Mouse (Mus musculus): ENCODE data around the gene Chrna9. TPM values are rescaled to one million over a fixed set of nuclear protein-coding genes. Genes with fewer than 3 reads are reported as not detected.
"Not testable (repeated sequence)": the region's sequence is repeated elsewhere in the genome, so short reads cannot be mapped to it uniquely, and the experiment has no call there.

Chrna9 gene
- polyA plus RNA-seq, 1 experiment from 2014 or later: not detected

DNA sequence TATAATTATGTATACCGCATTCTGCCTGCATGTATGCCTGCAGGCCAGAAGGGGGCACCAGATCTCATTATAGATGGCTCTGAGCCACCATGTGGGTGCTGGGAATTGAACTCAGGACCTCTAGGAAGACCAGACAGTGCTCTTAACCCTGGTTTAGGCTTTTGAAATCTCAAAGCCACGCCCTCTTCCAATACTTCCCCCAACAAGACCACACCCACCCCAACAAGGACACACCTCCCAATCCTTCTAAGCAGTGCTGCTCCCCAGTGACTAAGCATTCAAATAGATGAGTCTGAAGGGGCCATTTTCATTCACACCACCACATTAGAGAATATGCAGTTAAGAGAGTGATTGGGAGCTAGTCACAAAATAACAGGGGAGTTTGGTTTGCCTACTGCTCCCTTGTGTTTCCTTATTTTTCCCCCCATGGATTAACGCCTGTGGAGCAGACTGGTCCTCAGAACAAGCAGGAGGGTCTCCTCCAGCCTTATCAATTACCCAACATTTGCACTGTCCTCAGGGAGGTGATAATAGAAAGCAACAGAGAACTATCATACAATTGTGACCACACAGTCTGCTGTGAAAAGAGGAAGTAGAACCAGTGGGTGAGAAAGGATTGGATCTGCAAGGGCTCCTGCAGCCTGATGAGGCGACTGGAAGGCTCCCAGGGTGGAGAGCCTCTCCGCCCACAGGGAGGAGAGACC, 25.3 kb downstream of the Chrna9 start:
- Histone ChIP-seq H3K9ac (no peak overlapping the region), H3K27ac (no peak overlapping the region), H3K27me3 (no peaks in the 10 kb centered on the region), H3K4me1 (replicated peaks) (peaks cover 14% of the 10 kb centered on the region; the same call in 1 of the 2 replicates), H3K4me2 (no peak overlapping the region), H3K4me3 (replicated peaks) (no peak overlapping the region), H3K36me3 (no peaks in the 10 kb centered on the region), H3K9me3 (replicated peaks) (no peaks in the 10 kb centered on the region)
- 42% methylated on average over 5 of the region's 5 CpGs for WGBS (ENCODE audit: insufficient replicate concordance)
- ATAC-seq (ENCODE audit: low read depth): peak; percentile 52; the same call in 1 of the 2 replicates
- DNase-seq: peak; percentile 17

DNA sequence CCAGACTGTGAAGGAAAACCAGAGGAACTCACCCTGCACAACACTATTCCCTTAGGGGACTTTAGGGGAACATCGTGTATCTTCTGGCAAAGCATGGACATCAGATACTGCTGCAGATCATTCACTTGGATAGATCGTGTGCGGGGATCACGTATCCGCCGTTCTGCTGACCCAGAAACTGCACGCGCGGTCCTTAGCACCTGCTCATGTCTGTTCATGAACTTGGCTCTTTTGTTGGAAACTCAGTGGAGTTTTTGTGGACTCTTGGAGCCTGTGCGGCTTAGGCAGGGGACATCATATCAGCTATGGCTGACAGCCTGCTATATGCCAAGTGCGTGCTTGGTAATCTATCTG, 25.9 kb downstream of the Chrna9 start:
- H3K36me3 ChIP-seq: no peaks in the 10 kb centered on the region
- H3K9me3 ChIP-seq (replicated peaks): no peaks in the 10 kb centered on the region
- 76% methylated on average over 11 of the region's 11 CpGs for WGBS (ENCODE audit: insufficient replicate concordance)
- DNase-seq (no peak), ATAC-seq (ENCODE audit: low read depth) (no peak)
- no peak overlapping the region for H3K4me2 ChIP-seq
- peaks cover 9% of the 10 kb centered on the region; the same call in 1 of the 2 replicates for H3K4me1 ChIP-seq (replicated peaks)
- no peaks in the 10 kb centered on the region for H3K27me3 ChIP-seq
- no peak overlapping the region for H3K9ac ChIP-seq
- no peak overlapping the region for H3K4me3 ChIP-seq (replicated peaks)
- no peak overlapping the region for H3K27ac ChIP-seq

GRCm38 (mm10) chr5:65963291-65963690, 28.6 kb downstream of the Chrna9 start:
- Histone ChIP-seq H3K27me3 (no peaks in the 10 kb centered on the region), H3K9me3 (replicated peaks) (no peaks in the 10 kb centered on the region), H3K4me3 (replicated peaks) (no peak overlapping the region), H3K4me1 (replicated peaks) (peaks cover 3% of the 10 kb centered on the region; the same call in 1 of the 2 replicates), H3K4me2 (no peak overlapping the region), H3K9ac (no peak overlapping the region), H3K27ac (no peak overlapping the region), H3K36me3 (no peaks in the 10 kb centered on the region)
- 53% methylated on average over 5 of the region's 5 CpGs for WGBS (ENCODE audit: insufficient replicate concordance)
- DNase-seq (no peak), ATAC-seq (ENCODE audit: low read depth) (no peak)

- H3K4me3 ChIP-seq (replicated peaks): no peak overlapping the region
- H3K27me3 ChIP-seq: no peaks in the 10 kb centered on the region
- H3K36me3 ChIP-seq: no peaks in the 10 kb centered on the region
- H3K4me1 ChIP-seq (replicated peaks): no peaks in the 10 kb centered on the region
- DNase-seq (no peak), ATAC-seq (ENCODE audit: low read depth) (no peak)
- H3K9ac ChIP-seq: no peak overlapping the region
- H3K27ac ChIP-seq: no peak overlapping the region
- H3K4me2 ChIP-seq: no peak overlapping the region
- 65% methylated on average over 7 of the region's 7 CpGs for WGBS (ENCODE audit: insufficient replicate concordance)
- H3K9me3 ChIP-seq (replicated peaks): no peaks in the 10 kb centered on the region
Measured at GRCm38 (mm10) chr5:65965771-65966279, 31.1 kb downstream of the Chrna9 start.

DNA sequence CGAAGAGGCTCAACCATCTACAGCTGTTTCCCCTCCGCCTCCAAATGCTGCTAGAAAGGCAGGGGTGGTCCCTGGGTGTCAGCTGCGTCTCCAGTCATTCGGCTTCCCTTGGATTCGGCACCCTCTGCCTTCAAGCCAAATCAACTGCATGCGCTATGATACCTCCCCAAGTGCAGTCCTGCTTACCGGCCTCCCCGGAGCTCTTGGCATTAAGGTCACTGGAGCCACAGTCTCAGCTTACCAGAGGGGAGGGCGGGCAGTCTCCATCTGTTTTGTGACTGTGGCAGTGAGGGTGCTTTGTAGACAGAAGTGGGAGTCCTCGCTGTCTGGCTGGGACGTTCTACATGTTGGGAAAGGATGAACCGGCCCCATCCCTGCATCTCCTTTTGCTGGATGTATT, 32.4 kb downstream of the Chrna9 start:
- Histone ChIP-seq H3K9me3 (replicated peaks) (no peaks in the 10 kb centered on the region), H3K27me3 (no peaks in the 10 kb centered on the region), H3K4me2 (no peak overlapping the region), H3K36me3 (no peaks in the 10 kb centered on the region), H3K4me3 (replicated peaks) (no peak overlapping the region), H3K9ac (no peak overlapping the region), H3K27ac (no peak overlapping the region), H3K4me1 (replicated peaks) (no peaks in the 10 kb centered on the region)
- no peak for DNase-seq
- ATAC-seq (ENCODE audit: low read depth): no peak
- 56% methylated on average over 12 of the region's 12 CpGs for WGBS (ENCODE audit: insufficient replicate concordance)

DNA sequence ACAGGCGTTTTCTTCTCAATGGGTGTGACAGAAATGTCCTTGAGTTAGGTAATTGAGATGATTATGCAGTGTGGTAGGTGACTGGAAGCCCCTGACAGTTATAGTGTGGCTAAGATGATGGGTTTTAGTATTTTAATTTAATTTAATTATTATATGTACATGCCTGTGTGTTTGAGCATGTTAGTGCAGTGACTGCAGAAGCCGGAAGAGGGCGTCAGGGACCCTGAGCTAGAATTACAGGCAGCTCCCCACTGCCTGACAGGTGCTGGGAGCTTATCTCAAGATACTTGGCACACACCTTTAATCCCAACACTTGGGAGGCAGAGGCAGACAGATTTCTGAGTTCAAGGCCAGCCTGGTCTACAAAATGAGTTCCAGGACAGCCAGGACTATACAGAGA, 33.3 kb downstream of the Chrna9 start:
- Histone ChIP-seq H3K27me3 (no peaks in the 10 kb centered on the region), H3K4me2 (no peak overlapping the region), H3K4me3 (replicated peaks) (no peak overlapping the region), H3K36me3 (no peaks in the 10 kb centered on the region), H3K27ac (no peak overlapping the region), H3K4me1 (replicated peaks) (no peaks in the 10 kb centered on the region), H3K9ac (no peak overlapping the region), H3K9me3 (replicated peaks) (no peaks in the 10 kb centered on the region)
- DNase-seq: no peak
- 79% methylated on average over 3 of the region's 3 CpGs for WGBS (ENCODE audit: insufficient replicate concordance)
- ATAC-seq (ENCODE audit: low read depth): no peak

DNA sequence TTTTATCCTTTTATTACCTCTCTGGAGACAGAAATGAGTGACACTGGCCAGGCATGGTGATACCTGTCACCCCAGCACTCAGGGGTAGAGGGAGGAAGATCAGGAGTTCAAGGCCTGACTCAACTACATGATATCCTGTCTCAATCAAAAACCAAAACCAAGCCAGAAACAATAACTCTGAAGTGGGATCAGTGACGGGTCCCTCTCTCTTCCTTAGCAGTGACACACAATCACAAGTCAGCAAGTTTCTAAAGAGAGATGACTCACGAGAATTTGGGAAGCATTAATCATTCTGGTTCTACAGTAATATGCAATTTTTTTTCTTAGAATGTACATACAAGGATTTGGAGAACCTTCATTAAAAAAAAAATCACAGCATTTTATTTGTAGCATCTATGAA, 38.5 kb downstream of the Chrna9 start:
- H3K27ac ChIP-seq: no peak overlapping the region
- WGBS (ENCODE audit: insufficient replicate concordance): 44% methylated on average over 2 of the region's 2 CpGs
- H3K36me3 ChIP-seq: no peaks in the 10 kb centered on the region
- H3K4me1 ChIP-seq (replicated peaks): no peaks in the 10 kb centered on the region
- no peaks in the 10 kb centered on the region for H3K27me3 ChIP-seq
- no peak overlapping the region for H3K4me3 ChIP-seq (replicated peaks)
- H3K9ac ChIP-seq: no peak overlapping the region
- no peaks in the 10 kb centered on the region for H3K9me3 ChIP-seq (replicated peaks)
- ATAC-seq (ENCODE audit: low read depth): no peak
- no peak for DNase-seq
- H3K4me2 ChIP-seq: no peak overlapping the region

DNA sequence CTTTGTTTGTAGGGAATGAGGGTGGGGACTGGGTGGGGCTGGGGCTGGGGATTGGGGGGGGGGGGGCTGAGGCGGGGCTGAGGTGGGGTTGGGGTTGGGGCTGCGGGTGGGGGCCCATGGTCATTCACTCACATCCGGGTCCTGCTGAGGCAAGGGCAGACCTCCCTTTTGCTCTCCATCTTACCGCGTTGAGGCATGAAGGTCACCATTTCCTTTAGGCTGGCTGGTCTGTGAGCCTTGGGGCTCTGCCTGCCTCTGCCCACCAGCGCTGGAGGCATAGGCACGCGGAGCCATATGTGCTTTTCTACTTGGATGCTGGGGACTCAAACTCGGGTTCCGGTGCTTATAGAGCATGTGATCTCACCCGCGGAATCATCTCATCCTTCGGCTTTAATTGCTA, 41.0 kb downstream of the Chrna9 start:
- 77% methylated on average over 13 of the region's 13 CpGs for WGBS (ENCODE audit: insufficient replicate concordance)
- no peaks in the 10 kb centered on the region for H3K36me3 ChIP-seq
- H3K27ac ChIP-seq: no peak overlapping the region
- no peaks in the 10 kb centered on the region for H3K27me3 ChIP-seq
- H3K9ac ChIP-seq: no peak overlapping the region
- no peaks in the 10 kb centered on the region for H3K4me1 ChIP-seq (replicated peaks)
- H3K9me3 ChIP-seq (replicated peaks): no peaks in the 10 kb centered on the region
- ATAC-seq (ENCODE audit: low read depth) (no peak), DNase-seq (no peak)
- no peak overlapping the region for H3K4me3 ChIP-seq (replicated peaks)
- H3K4me2 ChIP-seq: no peak overlapping the region

DNA sequence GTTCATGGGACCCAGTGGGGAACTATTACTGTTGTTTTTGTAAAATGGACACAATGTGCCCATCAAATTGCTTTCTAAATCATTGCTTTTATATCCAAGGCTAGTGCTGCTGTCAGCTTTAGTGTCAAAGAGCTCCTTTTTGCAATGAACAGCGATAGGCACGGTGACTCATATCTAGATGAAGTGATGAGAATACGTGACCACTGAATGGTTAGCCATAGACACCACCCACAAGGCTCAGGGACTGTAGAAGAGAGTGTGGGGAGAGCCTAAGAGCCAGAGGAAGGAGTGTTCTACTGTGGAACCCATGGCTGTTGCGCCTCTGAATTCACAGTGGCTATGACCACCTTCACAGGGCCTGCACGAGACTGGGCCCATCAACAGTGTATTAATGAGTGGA, 51.7 kb downstream of the Chrna9 start:
- H3K27ac ChIP-seq: no peak overlapping the region
- no peak for DNase-seq
- H3K36me3 ChIP-seq: no peaks in the 10 kb centered on the region
- H3K27me3 ChIP-seq: no peaks in the 10 kb centered on the region
- no peak overlapping the region for H3K9ac ChIP-seq
- WGBS (ENCODE audit: insufficient replicate concordance): 69% methylated on average over 5 of the region's 5 CpGs
- no peak for ATAC-seq (ENCODE audit: low read depth)
- H3K9me3 ChIP-seq (replicated peaks): no peaks in the 10 kb centered on the region
- H3K4me1 ChIP-seq (replicated peaks): no peaks in the 10 kb centered on the region
- no peak overlapping the region for H3K4me3 ChIP-seq (replicated peaks)
- H3K4me2 ChIP-seq: no peak overlapping the region

- H3K27ac ChIP-seq; H3K27me3 ChIP-seq; H3K4me3 ChIP-seq (replicated peaks); H3K36me3 ChIP-seq; ATAC-seq (ENCODE audit: low read depth); H3K9me3 ChIP-seq (replicated peaks); DNase-seq; H3K4me1 ChIP-seq (replicated peaks); H3K4me2 ChIP-seq; H3K9ac ChIP-seq: not testable (repeated sequence)
- WGBS (ENCODE audit: insufficient replicate concordance): 55% methylated on average over 3 of the region's 3 CpGs
Measured at GRCm38 (mm10) chr5:65987004-65987403, 52.3 kb downstream of the Chrna9 start.

DNA sequence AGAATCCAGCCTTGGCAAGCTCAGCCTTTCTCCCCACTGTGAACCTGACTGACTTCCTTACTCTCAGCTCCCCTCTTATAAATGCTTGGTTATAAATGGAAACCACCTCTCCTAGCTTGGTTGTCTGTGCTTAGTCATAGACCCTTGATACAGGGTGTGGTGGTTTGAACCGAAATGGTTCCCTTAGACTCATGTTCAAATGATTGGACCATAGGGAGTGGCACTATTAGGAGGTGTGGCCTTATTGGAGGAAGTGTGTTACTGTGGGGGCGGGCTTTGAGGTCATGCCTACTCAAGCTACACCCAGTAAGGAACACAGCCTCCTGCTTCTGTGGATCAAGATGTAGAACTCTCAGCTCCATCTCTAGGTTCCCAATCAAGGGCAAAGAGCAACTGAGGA, 56.5 kb downstream of the Chrna9 start:
- H3K36me3 ChIP-seq: no peaks in the 10 kb centered on the region
- no peak overlapping the region for H3K27ac ChIP-seq
- H3K9me3 ChIP-seq (replicated peaks): no peaks in the 10 kb centered on the region
- no peak overlapping the region for H3K4me3 ChIP-seq (replicated peaks)
- H3K4me1 ChIP-seq (replicated peaks): no peaks in the 10 kb centered on the region
- no peak overlapping the region for H3K4me2 ChIP-seq
- H3K27me3 ChIP-seq: no peaks in the 10 kb centered on the region
- ATAC-seq (ENCODE audit: low read depth): no peak
- WGBS (ENCODE audit: insufficient replicate concordance): 49% methylated on average over 2 of the region's 2 CpGs
- DNase-seq: no peak
- H3K9ac ChIP-seq: no peak overlapping the region

DNA sequence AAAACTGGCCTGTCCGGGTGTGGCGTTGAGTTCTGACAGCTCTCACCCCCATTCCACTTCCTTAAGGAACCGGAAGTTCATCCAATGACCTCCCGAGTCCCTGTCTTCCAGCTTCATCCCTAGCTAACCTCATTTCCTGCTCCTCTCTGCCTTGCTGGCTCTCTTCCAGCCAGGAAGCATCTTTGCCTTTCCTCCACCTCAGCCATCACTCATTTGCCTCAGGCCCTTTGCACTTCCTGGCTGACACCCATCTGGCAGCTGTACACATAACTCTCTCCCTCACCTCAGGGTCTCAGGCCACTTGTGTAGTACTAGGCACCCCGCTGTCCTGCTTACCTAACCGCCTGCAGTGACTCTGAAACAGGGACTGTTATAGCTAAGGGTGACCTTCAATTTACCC, 59.9 kb downstream of the Chrna9 start:
- Histone ChIP-seq H3K27ac (no peak overlapping the region), H3K4me3 (replicated peaks) (no peak overlapping the region), H3K27me3 (no peaks in the 10 kb centered on the region), H3K4me1 (replicated peaks) (no peaks in the 10 kb centered on the region), H3K4me2 (no peak overlapping the region), H3K36me3 (no peaks in the 10 kb centered on the region), H3K9ac (no peak overlapping the region), H3K9me3 (replicated peaks) (no peaks in the 10 kb centered on the region)
- WGBS (ENCODE audit: insufficient replicate concordance): 56% methylated on average over 6 of the region's 6 CpGs
- ATAC-seq (ENCODE audit: low read depth): no peak
- no peak for DNase-seq
